Mouse (Mus musculus) induced T-regulatory cell, adult 2 months (primary cell): ENCODE measurements at regions not wholly inside any gene's neighbourhood (a gene's known extent, or its start where the extent isn't known, plus 50 kb on each side); places are given as distances from the start of the nearest gene placed in this dataset.

Experiments used
- DNase-seq: peaks from one replicate; pipeline ENCODE4 v3.0.0-alpha.2; 2012; ENCODE audit warnings: low read depth

- peak; percentile 83 for DNase-seq
Measured at GRCm38 (mm10) chr3:130887540-130888312, 157.5 kb upstream of the Rpl34 start.

- DNase-seq: no peak
Measured at GRCm38 (mm10) chr3:130885974-130886373, 155.8 kb upstream of the Rpl34 start.

- no peak for DNase-seq
Measured at GRCm38 (mm10) chr3:130884393-130884792, 154.2 kb upstream of the Rpl34 start.

GRCm38 (mm10) chr3:130883928-130884327 lies 153.7 kb upstream of the Rpl34 start:
- DNase-seq: no peak

- DNase-seq: no peak
Measured at GRCm38 (mm10) chr3:130883319-130883718, 153.1 kb upstream of the Rpl34 start.

GRCm38 (mm10) chr3:130880482-130880881 lies 150.3 kb upstream of the Rpl34 start:
- no peak for DNase-seq

GRCm38 (mm10) chr3:130879463-130879862 lies 149.3 kb upstream of the Rpl34 start:
- no peak for DNase-seq

- no peak for DNase-seq
Measured at GRCm38 (mm10) chr3:130878834-130879233, 148.6 kb upstream of the Rpl34 start.

- DNase-seq: no peak
Measured at GRCm38 (mm10) chr3:130877981-130878380, 147.8 kb upstream of the Rpl34 start.

GRCm38 (mm10) chr3:130873745-130874144 lies 143.5 kb upstream of the Rpl34 start:
- DNase-seq: no peak

GRCm38 (mm10) chr3:130866952-130867632 lies 136.9 kb upstream of the Rpl34 start:
- DNase-seq: no peak

- no peak for DNase-seq
Measured at GRCm38 (mm10) chr3:130864783-130865182, 134.6 kb upstream of the Rpl34 start.

- no peak for DNase-seq
Measured at GRCm38 (mm10) chr3:130863376-130863775, 133.2 kb upstream of the Rpl34 start.

GRCm38 (mm10) chr3:130860315-130860714 lies 130.1 kb upstream of the Rpl34 start:
- no peak for DNase-seq

- no peak for DNase-seq
Measured at GRCm38 (mm10) chr3:130853866-130854265, 123.7 kb upstream of the Rpl34 start.

- DNase-seq: no peak
Measured at GRCm38 (mm10) chr3:130850766-130851308, 120.6 kb upstream of the Rpl34 start.

GRCm38 (mm10) chr3:130841755-130842154 lies 111.6 kb upstream of the Rpl34 start:
- no peak for DNase-seq

- DNase-seq: no peak
Measured at GRCm38 (mm10) chr3:130839924-130840440, 109.8 kb upstream of the Rpl34 start.

- DNase-seq: no peak
Measured at GRCm38 (mm10) chr3:130838626-130839422, 108.6 kb upstream of the Rpl34 start.

- DNase-seq: no peak
Measured at GRCm38 (mm10) chr3:130833722-130834121, 103.5 kb upstream of the Rpl34 start.

- no peak for DNase-seq
Measured at GRCm38 (mm10) chr3:130833082-130833481, 102.9 kb upstream of the Rpl34 start.

- DNase-seq: no peak
Measured at GRCm38 (mm10) chr3:130831788-130832187, 101.6 kb upstream of the Rpl34 start.
